Mouse (Mus musculus): ENCODE results near the gene Cdh20.
"Not testable (repeated sequence)": the region's sequence is repeated elsewhere in the genome, so short reads cannot be mapped to it uniquely, and the experiment has no call there.

Cdh20 gene

DNA sequence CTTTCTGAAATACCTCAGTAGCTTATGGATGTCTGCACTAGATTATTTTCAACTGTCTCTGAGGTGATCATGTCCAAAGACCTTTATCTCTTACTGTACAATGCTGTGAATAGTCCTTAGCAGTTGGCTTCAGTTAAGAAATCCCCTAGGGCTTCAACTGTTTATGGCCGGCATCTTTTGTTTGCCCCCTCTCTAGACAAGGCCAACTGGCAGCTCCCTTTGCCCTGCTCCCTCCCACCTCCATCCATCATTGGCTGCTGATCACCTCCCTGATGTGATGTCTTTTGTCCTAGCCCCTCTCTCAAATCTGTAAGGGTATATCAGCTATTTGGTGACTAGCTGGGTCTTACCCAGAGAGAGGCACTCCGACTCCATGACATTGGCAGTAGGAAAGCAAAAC is 148.2 kb downstream of the Cdh20 start:
- DNase-seq (ENCODE audit: low spot score) = no peak

DNA sequence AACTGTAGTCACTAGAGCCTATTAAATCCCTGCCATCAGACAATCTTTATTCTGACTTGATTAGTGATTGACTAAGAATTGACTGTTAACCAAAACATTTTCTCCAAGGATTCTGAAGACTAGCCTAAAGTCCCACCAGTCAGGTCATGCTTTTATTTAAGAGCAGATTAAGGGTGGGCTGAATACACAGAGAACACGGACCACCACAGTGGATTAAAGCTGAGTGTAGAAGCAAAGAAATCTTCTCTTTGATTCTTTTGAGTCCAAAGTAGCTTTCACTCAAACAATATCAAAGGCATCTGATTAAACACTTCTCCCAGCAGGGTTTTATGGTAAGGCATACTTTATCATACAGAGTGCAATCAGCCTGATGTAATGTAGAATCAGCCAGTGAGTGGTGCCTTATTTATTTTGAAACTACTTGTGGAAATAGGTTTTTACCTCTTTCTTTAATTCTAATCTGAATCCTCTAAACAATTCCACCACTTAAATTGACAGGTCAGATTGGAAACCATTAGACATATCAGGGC is 149.0 kb downstream of the Cdh20 start:
- no peak for DNase-seq (ENCODE audit: low spot score)

DNA sequence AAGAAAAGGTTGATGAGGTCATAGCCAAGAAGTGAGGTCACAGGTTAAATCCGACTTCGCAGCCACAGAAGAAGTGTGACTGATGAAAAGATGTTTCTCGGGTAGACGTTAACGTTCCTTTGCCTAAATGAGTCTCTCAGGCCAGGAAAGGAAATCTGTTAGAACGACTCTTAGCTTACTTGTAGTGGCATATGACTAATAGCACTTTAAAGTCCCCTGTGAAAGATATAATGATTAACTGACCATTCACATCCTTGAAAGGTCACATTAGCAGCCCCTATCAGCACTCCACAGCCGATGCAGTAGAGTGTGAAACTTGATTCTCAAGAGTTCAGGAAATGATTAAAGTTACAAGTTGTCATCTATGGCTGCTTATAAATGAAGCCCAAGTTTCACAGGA is 164.7 kb downstream of the Cdh20 start:
- DNase-seq (ENCODE audit: low spot score) = no peak

DNA sequence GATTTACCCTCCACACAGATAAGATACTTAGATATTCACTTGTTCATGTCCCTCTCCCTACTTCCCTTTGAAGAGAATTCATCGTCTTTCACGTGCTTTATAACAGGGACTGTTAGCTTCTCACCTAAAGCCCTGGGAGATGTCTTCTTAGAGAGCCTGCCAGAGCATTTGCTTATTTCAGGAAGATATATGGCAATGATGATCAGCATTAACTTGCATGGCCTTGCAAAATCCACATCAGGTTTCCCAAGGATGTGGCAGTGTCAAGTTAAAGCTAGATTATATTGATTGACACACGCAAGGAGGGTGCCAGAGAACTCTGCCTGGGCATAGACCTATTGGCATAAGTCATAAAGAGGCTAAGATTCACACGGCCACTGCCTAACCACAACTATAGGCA is 168.6 kb downstream of the Cdh20 start:
- DNase-seq (ENCODE audit: low spot score) = no peak

DNA sequence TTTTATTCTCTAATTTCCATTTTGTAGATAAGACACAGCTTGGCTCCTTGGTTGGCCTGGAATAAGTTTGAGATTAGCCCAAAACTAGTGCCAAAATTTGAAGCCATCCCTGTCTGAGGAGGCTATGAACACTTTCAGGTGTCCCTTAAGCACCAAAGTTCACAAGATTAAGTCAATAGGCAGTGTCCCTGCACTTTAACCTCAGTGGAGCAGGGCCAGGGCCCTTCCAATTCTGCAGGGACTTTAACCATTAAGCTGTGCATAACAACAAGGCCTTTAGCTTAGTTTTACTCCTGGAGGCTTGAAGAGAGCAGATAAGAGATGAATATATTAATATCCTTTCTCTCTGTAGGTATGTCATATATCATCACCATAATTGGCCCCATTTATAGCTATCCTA is 170.8 kb downstream of the Cdh20 start:
- no peak for DNase-seq (ENCODE audit: low spot score)

DNA sequence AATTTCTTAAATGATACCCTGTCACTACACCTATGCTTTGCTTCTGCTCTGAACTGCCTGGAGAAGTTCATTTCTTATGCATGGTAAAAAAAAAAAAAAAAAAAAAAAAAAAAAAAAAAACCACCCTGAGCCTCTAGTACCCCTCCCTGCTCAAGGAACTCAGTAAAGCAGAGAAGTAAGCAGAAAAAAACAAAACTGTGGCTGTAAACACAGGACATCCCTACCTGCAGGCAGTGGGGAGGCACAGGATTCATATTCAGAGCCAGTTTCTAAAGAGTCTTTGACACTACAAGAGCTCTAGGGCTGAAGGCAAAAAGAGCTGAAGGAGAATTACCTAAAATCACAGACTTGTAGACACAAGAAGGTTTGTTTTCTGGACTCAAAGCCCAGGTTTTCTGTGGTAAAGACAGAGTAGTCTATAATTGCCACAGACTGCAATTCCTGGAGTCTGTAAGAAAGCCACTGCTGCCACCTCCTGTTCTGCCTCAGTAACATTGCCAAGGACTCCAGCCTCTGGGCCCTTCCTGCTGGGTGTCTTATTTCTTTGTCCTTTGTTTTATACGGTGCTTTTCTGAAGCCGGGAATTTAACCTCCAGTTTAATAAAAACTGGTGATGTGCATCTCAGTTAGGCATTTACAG is 176.3 kb downstream of the Cdh20 start:
- DNase-seq (ENCODE audit: low spot score) = peak; percentile 22

DNA sequence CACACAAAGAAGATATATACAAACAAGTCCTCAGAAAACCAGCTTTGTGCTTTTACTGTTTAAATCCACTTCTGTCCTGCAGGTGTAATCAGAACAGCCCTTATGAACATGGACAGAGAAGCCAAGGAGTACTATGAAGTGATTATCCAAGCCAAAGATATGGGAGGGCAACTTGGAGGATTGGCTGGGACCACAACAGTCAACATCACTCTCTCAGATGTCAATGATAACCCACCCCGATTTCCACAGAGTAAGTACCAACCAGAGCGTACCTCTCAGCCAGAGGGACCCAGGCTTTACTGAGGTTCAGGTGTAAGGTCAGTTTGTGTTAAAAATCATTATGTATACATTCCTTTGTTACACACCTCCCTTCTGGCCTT is 176.8 kb downstream of the Cdh20 start:
- DNase-seq (ENCODE audit: low spot score) = no peak

DNA sequence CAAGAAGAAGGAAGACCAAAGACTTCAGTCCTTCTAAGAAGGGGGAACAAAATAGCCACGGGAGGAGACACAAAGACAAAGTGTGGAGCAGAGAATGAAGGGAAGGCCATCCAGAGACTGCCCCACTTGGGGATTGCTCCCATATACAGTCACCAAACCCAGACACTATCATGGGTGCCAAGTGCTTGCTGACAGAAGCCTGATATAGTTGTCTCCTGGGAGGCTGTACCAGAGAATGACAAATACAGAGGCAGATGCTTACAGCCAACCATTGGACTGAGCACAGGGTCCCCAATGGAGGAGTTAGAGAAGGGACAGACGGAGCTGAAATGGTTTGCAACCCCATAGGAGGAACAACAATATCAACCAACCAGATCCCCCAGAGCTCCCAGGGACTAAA is 181.3 kb downstream of the Cdh20 start:
- DNase-seq (ENCODE audit: low spot score) = not testable (repeated sequence)

DNA sequence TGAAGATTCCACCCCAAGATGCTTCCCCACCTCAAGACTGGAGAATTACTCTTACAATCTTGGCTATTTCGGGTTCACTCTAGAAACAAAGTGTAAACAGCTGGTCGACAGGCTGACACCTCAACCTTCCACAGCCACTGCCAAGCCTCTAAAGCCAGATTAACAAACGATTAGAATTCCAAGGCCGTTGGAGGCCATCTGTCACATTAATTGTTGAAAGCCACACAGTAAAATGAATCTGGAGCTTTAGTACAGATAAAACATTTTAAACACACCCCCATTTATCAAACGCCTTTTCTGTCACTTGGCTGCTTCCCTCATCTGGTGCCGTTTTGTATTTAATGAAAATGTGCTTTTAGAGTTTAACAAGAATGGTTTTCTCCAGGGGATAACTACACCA is 188.7 kb downstream of the Cdh20 start:
- DNase-seq (ENCODE audit: low spot score) = no peak

DNA sequence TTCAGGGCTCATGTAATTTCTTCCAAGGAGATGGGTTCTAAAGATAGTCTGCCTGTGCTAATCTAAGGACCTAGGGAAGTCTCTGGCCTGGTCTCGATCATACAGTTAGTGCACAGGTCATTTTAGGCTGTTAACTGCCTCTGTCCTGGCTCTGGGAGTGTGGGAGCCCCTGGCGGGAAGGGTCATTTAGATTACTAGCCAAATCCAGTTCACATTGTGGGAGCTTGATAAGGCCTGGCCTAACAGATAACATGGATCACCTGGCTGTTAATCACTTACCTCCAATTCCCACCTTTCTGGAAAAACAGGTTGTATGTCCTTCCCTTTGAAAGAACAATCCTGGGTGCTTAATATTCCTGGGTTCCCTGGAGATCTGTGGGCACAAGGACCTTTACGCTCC is 193.3 kb downstream of the Cdh20 start:
- DNase-seq (ENCODE audit: low spot score) = no peak

DNA sequence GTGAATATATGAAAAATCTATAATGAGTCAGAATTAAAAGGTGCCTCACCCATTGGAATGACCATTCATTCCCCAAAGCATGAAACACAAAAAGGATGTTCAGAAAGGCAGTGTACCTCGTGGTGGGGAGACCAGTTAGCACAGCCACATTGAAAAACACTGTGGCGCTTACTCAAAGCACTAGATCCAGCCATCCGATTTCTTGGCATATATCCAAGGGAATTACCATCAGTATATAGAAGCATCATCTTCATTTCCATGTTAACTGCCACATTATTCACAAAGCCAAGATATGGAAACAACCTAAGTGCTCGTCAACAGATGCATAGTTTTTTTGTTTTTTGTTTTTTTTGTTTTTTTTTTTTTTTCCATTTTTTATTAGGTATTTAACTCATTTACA is 193.9 kb downstream of the Cdh20 start:
- DNase-seq (ENCODE audit: low spot score) = no peak

DNA sequence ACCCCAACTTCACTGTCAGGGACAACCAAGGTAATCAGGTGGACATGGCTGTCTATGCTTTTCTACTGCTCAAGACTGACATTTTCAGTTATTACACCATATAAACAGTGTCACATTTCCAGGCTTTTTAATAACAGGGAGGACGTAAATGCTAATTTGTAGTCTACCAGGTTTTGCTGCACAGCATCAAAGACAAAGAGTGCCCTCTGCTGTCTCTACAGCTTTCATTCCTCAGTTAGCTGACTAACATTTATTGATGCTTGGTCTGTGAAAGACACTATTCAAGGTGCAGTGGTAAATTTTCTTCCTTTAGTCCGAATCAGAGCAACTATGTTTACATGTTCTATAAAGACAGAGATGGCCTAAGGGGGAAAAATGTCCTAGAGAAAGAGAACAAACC is 210.7 kb downstream of the Cdh20 start:
- DNase-seq (ENCODE audit: low spot score) = no peak

DNA sequence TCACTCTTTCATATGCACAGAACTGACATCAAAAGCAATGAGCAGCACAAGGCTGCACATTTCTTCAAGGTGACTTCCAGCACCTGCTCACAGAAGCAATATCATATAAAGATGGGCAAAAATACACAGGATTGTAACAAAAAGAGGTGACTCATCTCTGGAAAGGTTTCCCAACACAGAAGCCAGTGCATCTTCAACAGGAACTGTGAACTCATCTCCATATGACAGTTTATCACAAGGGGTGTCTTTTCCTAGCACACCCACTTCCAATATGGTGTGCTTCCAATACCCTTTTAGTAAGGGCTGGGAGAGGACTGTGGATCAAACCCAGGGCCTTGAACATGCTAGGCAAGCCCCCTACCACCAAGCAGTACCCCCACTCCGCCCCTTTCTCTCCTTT is 211.9 kb downstream of the Cdh20 start:
- no peak for DNase-seq (ENCODE audit: low spot score)

DNA sequence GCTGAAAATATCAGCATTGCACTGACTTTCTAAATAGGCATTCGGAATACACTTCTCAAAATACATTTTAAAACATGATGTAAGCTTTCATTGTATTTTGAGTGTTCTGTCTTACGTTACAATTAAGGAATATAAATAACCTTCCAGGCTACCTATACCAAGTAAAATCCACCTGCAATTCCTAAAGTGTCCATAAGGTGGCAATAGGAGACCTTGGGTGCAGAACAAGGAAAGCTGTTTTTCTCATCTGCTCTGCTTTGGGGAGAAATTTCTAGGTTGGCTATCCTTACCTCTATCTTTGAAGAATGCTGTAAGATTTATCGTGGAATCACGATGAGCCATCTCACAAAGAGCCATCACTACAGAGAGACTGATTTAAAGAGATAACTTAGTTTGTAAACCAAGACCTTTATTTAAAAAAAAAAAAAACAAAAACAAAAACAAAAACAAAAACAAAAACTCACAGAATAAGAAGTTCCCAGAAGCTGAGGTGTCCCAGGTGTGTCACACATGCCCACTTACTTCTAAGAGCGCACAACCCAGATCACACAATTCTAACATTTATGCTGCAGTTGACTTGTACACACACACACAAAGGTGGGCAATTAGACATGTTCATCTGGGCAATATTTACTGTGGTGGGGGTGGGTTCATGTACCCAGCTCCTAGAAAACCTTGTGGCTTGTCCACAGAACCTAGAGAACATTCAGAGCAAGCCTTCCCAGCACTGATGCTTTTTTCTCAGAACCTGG is 218.1 kb downstream of the Cdh20 start:
- no peak for DNase-seq (ENCODE audit: low spot score)

DNA sequence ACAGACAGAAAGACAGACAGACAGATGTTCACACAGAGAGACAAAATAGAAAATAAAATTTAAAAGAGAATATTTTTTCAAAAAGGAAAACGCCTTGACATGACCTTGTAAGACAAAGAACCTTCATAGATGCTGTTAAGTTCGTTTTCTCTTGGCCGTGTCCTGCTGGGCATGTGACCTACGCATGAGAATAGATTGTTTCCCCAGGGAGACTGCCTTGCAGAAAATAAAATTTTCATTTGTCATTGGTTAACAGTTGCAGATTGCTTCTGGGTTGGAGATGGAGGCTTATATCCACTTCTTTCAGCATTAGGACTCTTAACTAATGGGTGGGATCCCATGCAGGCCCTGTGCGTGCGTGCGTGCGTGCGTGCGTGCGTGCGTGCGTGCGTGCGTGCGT is 219.2 kb downstream of the Cdh20 start:
- DNase-seq (ENCODE audit: low spot score) = no peak

DNA sequence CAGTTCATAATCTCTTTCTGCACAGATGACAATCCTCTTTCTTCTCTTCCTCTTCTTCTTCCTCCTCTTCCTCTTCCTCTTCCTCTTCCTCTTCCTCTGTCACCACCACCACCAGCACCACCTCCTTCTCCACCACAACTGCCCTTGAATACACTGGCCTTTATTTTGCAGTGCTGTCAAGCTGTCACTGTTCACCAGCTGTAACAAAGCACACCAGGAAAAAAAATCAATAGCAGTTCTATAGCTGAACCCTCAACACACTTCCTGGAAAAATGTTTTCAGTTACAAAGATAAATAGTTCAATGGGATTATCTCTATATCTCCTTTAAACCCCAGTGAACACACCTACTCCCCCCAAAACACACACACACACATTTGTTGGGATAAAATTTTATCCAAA is 224.1 kb downstream of the Cdh20 start:
- DNase-seq (ENCODE audit: low spot score) = no peak

DNA sequence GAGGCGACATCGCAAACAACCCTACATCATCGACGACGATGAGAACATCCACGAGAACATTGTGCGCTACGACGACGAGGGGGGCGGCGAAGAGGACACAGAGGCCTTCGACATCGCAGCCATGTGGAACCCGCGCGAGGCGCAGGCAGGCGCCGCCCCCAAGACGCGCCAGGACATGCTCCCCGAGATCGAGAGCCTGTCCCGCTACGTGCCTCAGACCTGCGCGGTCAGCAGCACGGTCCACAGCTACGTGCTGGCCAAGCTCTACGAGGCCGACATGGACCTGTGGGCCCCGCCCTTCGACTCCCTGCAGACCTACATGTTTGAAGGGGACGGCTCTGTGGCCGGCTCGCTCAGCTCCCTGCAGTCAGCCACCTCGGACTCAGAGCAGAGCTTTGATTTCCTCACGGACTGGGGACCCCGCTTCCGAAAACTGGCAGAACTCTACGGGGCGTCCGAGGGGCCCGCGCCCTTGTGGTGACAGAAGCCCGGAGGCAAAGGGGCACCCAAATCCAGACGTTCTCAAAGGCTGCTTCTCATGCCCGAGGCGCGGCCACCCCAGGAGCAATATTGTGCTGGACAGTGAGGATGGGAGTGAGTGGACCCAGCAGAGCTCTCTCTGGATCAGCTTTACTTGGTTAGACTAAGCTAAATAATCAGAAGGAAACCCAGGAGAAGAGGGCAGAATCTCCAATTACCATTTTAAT is 225.7 kb downstream of the Cdh20 start:
- DNase-seq (ENCODE audit: low spot score) = peak; percentile 18

DNA sequence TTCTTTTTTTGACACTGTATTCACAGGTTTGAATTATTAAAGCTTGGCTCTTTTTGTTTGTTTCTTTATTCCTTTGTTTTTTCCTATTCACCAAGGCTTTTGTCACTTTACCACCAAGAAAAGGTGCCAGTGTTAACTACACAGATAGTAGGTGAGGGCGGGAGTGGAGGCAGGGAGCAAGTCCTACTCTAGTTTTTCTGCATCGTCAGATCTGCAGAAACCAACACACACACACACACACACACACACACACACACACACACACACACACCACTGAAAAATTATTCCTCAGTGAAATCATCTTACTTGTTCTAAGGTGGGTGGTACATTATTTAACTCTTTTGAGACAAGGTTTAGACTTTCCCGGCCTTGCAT is 226.3 kb downstream of the Cdh20 start:
- DNase-seq (ENCODE audit: low spot score) = no peak

DNA sequence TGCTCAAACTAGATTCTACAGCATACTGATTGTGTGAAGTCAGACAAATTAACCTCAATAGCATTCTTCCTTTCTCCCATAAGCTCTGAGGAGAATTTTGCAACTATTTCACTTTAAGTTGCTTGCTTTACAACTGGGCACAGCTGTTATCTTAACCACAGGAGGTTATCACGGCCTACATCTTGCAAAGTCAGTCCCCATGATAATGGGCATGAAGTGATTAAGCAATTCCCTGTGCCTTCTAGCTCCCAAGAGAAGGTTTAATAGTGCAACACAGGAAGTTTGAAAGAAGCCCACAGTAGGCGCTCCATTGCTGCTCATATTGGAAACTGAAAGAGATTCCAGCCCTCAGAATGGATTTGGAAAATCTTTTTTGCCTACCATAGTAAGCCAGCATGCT is 229.5 kb downstream of the Cdh20 start:
- no peak for DNase-seq (ENCODE audit: low spot score)

DNA sequence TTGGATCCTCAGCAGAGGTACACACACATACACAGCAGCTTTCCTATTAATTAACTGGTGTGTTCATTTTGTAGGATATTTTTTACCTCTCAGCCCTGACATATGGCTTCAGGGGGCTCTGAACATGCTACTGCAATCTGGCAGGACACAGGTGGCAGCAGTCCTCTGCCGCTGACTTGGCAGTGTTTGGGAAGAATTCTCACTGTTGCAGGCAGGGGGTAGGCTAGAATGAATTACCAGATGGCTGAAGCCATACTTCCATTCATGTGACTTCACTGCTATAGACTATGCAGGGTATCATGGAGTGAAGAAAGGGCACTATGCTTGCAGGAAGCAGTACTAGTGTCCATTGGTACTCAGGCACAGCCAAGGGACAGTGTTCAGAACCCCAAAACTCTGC is 233.8 kb downstream of the Cdh20 start:
- DNase-seq (ENCODE audit: low spot score) = no peak

DNA sequence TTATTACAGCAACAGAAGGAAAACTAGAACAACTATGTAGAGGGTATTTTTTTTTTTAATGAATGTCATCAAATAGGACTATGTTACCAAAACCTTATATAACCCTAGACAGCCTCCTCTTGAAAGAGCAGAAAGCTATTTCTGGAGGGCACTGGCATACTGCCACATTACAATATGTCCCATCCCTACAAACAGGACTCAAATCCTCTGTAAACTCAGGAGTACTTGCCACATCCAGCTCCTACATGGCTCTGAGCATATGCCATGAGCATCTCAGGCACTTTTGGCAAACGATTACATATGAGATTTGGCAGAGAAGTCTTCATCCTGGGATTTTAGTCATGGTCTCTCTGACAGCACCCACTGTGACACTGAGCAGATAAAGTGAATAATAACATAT is 235.5 kb downstream of the Cdh20 start:
- no peak for DNase-seq (ENCODE audit: low spot score)

DNA sequence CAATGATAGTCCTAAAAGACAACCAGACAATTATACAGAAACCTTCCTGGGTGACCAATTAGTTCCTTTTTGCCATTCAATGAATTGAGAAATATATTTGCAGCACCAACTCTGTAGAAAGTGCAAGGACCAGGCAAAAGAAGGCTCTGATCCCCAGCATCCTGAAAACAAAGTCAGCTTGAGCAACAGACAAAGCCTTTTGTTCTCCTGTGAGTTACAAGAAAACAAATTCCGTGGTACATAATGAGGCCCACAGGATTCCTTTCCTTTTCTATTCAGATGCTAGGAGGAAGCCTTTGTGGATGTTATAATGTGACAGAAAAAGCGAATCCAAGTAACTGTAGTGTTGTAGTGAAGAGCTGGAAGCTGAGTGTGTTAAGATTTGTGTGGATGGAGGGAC is 244.3 kb downstream of the Cdh20 start:
- no peak for DNase-seq (ENCODE audit: low spot score)

DNA sequence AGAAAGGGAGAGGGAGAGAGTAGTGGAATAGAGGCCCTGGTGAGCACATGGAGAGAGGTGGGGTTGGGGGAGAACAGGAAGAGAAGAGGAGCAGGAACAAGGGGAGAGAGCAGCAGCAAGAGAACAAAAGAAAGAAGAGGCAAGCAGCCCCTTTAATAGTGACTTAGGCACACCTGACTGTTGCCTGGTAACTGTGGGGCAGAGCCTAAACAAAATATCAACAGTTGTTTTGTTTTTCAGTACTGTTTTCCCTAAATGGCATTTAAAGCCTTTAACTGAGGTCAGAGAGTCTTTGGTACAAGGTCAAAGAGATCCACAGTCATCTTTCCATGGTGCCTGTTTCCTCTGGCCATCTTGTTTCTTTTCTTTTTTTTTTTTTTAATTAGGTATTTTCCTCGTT is 245.0 kb downstream of the Cdh20 start:
- no peak for DNase-seq (ENCODE audit: low spot score)
